Mouse (Mus musculus) left cerebral cortex, adult 2 months (tissue): ENCODE results near the gene Dyrk3. TPM values are rescaled to one million over a fixed set of nuclear protein-coding genes. Genes with fewer than 3 reads are reported as not detected.
A peak's percentile ranks its signal among the peaks of the same experiment; 100 is the strongest.

ENCODE experiments used
- DNase-seq, 2 experiments: peaks; one replicate each; pipeline ENCODE4 v3.0.0; 2021 to 2022; ENCODE audit warnings: low spot score in 2 of 2, mixed read lengths in 1 of 2; ENCODE audit errors: extremely low spot score in 1 of 2
- H3K27ac ChIP-seq: fragments of 200-600 bp; 2 replicates; pipeline ENCODE4 v1.8.1; 2022
- H3K4me3 ChIP-seq: fragments of 200-600 bp; 2 replicates; pipeline ENCODE4 v1.8.1; 2022
- CTCF ChIP-seq: fragments of 200-600 bp; IDR thresholded peaks from 2 replicates; pipeline ENCODE4 v1.8.1; 2022; ENCODE audit warnings: antibody characterized with exemption, mild to moderate bottlenecking, moderate library complexity
- intact Hi-C: fragments of 180-260 bp; cut with DNase I; formaldehyde crosslinking; loops from one replicate; pipeline ENCODE4 v1.15.1; 2025
- total RNA-seq, 2 experiments: library from RNA; stranded (reverse); gene quantifications; 2 replicates each; pipeline ENCODE4 v1.2.3; 2021

Dyrk3 gene
- total RNA-seq, 2 experiments from 2014 or later: 15.6 to 16.6 TPM

- DNase-seq: no peak
- TF ChIP-seq CTCF: no peak
- no peak overlapping the region for H3K27ac ChIP-seq
- intact Hi-C loops: no loop called here
- H3K4me3 ChIP-seq: no peak overlapping the region
These were observed 37.3 kb downstream of the Dyrk3 start for GRCm38 (mm10) chr1:131100808-131101207.

- DNase-seq: peak; percentile 88 to 89
- Histone ChIP-seq H3K4me3 (peak within 1 kb of the TSS; percentile 82), H3K27ac (peak within 1 kb of the TSS; percentile 83)
- TF ChIP-seq CTCF: no peak
- intact Hi-C loops: loop anchor here (2.0 kb wide), 2 partner anchors 19 to 37 kb away; no protein-coding TSS in a partner anchor
These were observed 40.4 kb downstream of the Dyrk3 start, which contains the start of gene Mapkapk2 for GRCm38 (mm10) chr1:131097700-131098094. TSS of gene Mapkapk2 (minus strand) at chr1:131097826.

- no peak for TF ChIP-seq CTCF
- Histone ChIP-seq H3K27ac (peak overlapping the region; percentile 83), H3K4me3 (peak overlapping the region; percentile 82)
- peak; percentile 44 to 47 for DNase-seq
- intact Hi-C loops: loop anchor here (2.0 kb wide), 2 partner anchors 18 to 36 kb away; no protein-coding TSS in a partner anchor
These were observed 41.1 kb downstream of the Dyrk3 start for GRCm38 (mm10) chr1:131096803-131097699.

- no peak for DNase-seq
- H3K27ac ChIP-seq: peak overlapping the region; percentile 83
- H3K4me3 ChIP-seq: peak overlapping the region; percentile 82
- no peak for TF ChIP-seq CTCF
- intact Hi-C loops: loop anchor here (2.0 kb wide), 2 partner anchors 17 to 35 kb away; no protein-coding TSS in a partner anchor
These were observed 41.9 kb downstream of the Dyrk3 start for GRCm38 (mm10) chr1:131096132-131096695.

GRCm38 (mm10) chr1:131095574-131095973 lies 42.6 kb downstream of the Dyrk3 start:
- Histone ChIP-seq H3K4me3 (peak overlapping the region; percentile 82), H3K27ac (no peak overlapping the region)
- TF ChIP-seq CTCF: no peak
- intact Hi-C loops: no loop called here
- no peak for DNase-seq

- Histone ChIP-seq H3K4me3 (no peak overlapping the region), H3K27ac (no peak overlapping the region)
- intact Hi-C loops: no loop called here
- TF ChIP-seq CTCF: no peak
- DNase-seq: no peak
These were observed 44.3 kb downstream of the Dyrk3 start for GRCm38 (mm10) chr1:131093889-131094288.

- no peak for DNase-seq
- H3K27ac ChIP-seq: no peak overlapping the region
- no peak for TF ChIP-seq CTCF
- intact Hi-C loops: no loop called here
- H3K4me3 ChIP-seq: no peak overlapping the region
These were observed 45.3 kb downstream of the Dyrk3 start for GRCm38 (mm10) chr1:131092846-131093245.

- no peak for DNase-seq
- Histone ChIP-seq H3K4me3 (no peak overlapping the region), H3K27ac (no peak overlapping the region)
- intact Hi-C loops: no loop called here
- no peak for TF ChIP-seq CTCF
These were observed 46.0 kb downstream of the Dyrk3 start for GRCm38 (mm10) chr1:131092173-131092572.

- Histone ChIP-seq H3K27ac (no peak overlapping the region), H3K4me3 (no peak overlapping the region)
- TF ChIP-seq CTCF: no peak
- intact Hi-C loops: no loop called here
- no peak for DNase-seq
These were observed 46.7 kb downstream of the Dyrk3 start for GRCm38 (mm10) chr1:131091481-131091880.

- no peak for TF ChIP-seq CTCF
- no peak for DNase-seq
- intact Hi-C loops: no loop called here
- no peak overlapping the region for H3K27ac ChIP-seq
- H3K4me3 ChIP-seq: no peak overlapping the region
These were observed 47.3 kb downstream of the Dyrk3 start for GRCm38 (mm10) chr1:131090877-131091276.

GRCm38 (mm10) chr1:131090261-131090660 lies 47.9 kb downstream of the Dyrk3 start:
- DNase-seq: no peak
- TF ChIP-seq CTCF: no peak
- H3K4me3 ChIP-seq: no peak overlapping the region
- intact Hi-C loops: no loop called here
- H3K27ac ChIP-seq: no peak overlapping the region

- Histone ChIP-seq H3K4me3 (no peak overlapping the region), H3K27ac (no peak overlapping the region)
- TF ChIP-seq CTCF: no peak
- DNase-seq: no peak
- intact Hi-C loops: no loop called here
These were observed 48.5 kb downstream of the Dyrk3 start for GRCm38 (mm10) chr1:131089525-131090127.
